Mouse (Mus musculus): Measurements from ENCODE around the gene Olfr419.

DNA sequence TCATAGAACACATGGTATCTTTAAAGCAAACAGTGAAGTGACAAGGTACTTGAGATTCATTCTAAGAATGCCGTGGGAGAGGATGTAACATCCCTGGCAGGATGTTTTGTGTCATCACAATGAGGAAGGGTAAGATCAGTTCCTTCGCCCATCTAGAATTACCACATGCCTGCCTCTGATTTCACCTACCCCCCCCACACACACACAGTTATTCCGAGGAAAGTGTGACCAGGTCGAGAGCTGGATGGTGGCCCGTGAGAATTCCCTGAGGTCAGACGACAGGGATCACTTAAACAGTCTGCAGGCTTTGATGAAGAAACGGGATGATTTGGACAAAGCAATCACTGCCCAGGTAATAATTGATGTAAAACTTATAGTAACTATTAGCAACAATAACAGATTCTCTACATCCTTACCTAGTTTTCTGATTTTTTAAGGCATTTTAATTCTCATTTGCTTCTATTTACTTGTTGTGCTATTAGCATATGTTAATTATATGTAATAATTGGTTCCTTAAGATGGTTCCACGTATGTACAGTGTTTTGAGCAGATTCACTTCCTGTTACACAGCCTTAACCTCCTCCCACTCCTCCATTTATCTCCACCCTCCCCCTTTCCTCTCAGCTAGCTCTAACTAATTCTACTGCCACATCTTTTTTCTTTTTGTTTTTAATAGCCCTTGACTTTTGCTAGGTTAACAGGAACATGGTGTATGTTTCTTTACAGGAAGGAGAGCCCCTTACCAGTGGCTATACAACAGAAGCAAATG is 36.4 kb downstream of the Olfr419 start:
- TF ChIP-seq CTCF (IDR thresholded peaks at IDR 0.05; ENCODE audit: insufficient read depth, low read length) (no peak), POLR2A (IDR thresholded peaks at IDR 0.05; ENCODE audit: borderline replicate concordance, extremely low read depth, low read depth, low read length) (no peak)

Data from lung, adult 2 months (tissue).